Mouse (Mus musculus): ENCODE data around the gene Loxl1. TPM values are rescaled to one million over a fixed set of nuclear protein-coding genes. Genes with fewer than 3 reads are reported as not detected.

The Loxl1 gene
- total RNA-seq (2021): 10 to 100 TPM; 29.2 to 46.7 TPM
- long read RNA-seq, experiment 1, transcript Loxl1-201 (7 exons, 3,297 nt): major isoform, 21 of 24 reads
- long read RNA-seq, experiment 1, partial matches to known transcripts: 1 of 24 reads
- long read RNA-seq, experiment 1, other reads (novel, unspliced or antisense): 2 of 24 reads
- long read RNA-seq, experiment 2, transcript Loxl1-201 (7 exons, 3,297 nt): major isoform, 27 of 28 reads
- long read RNA-seq, experiment 2, partial matches to known transcripts: 0 of 28 reads
- long read RNA-seq, experiment 2, other reads (novel, unspliced or antisense): 1 of 28 reads

DNA sequence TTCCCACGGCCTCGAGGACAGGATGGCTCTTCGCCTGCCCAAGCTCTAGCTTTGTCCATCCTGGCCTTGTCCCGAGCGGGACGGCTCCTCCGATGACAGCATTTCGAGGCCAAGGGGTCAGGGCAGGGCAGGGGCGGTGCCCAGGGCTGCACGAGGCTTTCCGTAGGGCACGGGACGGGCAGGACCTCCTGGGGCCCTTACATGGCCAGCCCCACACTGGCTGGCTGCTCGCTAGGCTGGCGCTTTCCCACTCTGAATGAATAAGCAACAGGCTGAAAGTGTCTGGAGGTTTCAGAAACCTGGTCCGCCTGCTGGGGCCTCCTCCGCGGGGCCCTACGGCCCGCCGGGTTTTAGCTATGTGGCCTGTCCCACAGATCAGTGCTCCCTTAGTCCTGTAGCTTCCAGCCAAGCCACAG, at the start of gene Loxl1:
Loxl1 (minus strand) TSS at position 243 of the 416 bp plus-strand sequence.
- peak; percentile 80 for DNase-seq
- intact Hi-C loops (cut with DNase I; ENCODE audit: low total_unique reads): no loop called here

DNA sequence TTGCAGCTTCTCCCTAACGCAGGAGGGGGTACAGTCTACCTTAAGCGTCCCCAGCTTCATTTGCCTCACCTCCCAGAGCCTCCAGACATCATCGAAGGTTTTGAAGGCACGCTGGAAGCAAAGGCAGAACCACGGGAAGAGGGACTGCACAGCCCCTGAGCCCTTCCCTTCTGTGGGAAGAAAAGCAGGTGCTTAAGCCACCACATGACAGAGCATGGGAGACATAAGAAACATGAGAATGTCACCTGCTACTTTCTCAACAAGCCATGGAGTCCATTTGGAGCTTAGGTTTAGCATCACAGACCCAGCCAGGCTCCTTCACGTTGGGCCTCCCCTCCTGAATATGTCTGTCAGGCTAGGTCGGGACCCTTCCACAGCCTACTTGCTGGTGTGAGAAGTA, 49.0 kb upstream of the Loxl1 start:
- intact Hi-C loops (cut with DNase I; ENCODE audit: low total_unique reads): no loop called here
- no peak for DNase-seq

DNA sequence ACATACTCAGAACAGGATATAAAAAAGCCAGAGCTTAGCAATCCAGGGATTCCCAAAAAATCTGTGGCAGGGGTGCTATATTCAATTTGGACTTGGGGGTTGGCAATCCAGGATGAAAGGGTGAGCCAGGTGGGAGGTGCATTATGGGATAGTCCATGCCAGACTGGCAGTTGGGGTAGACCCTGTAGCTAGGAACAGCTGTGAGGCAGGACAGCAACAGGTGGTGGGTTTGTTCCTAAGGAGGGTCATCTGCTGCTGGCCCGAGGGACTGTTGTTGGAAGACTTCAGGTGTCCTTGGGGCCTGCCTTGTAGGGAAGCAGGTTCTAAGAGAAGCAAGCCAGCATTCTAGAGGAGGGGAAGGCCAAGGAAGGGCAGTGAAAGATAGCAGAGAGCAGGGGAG, 48.4 kb upstream of the Loxl1 start:
- intact Hi-C loops (cut with DNase I; ENCODE audit: low total_unique reads): no loop called here
- DNase-seq: no peak

DNA sequence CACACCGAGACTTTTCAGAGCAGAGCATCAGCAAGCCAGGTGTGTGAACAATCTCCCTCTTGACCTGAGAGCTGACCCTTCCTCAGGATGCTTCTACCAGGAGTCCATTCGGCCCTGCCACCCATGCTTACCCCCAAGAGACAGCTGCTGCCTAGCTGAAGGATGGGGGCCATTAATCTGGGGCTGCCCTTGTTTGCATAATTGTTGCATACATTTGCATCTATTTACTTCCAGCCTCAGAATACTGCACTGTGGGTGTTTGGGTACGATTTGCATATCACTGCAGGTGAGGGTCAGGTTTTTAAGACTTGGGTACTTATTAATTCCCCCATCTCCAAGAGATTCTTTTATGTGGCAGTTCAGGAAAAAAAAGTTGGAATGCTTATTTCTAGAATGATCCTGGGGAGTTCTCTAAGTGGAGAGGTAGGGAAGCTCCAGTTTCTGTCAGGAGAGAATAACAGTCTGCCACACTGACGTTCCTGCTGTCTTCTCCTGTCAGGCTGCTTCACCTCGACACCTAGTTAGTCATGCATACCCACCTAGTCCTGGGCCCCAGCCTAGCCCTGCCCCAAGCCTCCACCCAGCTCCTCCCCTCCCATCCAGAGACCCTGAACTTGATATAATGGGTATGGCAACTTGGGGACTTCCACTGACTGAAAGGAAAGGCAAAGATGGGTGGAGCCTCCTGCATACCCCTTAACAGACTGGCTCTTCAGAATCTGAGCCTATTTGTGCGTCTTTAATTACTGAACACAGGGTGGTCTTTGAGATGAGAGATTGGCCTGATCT, 42.5 kb upstream of the Loxl1 start:
- intact Hi-C loops (cut with DNase I; ENCODE audit: low total_unique reads): no loop called here
- DNase-seq: no peak

DNA sequence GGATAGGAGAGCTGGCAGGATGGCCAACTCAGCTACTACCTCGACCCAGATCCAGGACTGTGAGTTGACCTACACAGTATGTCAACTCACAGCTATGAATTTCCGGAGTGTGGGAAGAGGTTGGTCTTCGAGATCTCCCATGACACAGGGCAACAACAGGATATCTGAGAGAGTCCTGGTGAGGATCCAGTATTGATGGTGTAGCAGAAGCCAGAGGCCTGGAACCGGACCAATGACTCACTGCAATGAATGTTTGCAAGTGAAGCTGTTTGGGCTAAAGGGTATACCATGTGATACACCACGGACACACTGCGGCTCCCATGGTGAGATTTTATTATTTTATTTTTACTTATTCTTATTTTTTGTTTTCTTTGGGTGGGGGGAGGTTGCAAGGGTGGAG, 41.7 kb upstream of the Loxl1 start:
- intact Hi-C loops (cut with DNase I; ENCODE audit: low total_unique reads): no loop called here
- DNase-seq: no peak

DNA sequence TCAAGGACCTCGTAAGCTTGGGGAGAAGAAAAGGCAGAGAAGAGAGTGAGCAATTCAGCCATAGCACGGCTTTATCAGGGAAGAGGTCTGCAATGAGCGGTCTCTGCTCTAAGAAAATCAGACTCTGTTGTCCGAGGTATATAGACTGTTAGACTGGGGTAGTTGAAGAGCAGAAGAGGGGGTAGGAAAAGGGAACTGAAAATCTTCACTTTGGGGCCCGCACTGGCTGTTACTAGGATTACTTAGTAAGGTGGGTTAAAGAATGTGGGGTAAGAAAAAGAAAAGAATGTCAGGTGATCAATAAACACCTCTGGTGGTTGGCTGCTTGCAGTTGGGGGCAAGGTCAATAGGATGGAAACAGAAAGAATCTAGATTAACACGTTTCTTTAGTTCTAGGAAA, 40.2 kb upstream of the Loxl1 start:
- no peak for DNase-seq
- intact Hi-C loops (cut with DNase I; ENCODE audit: low total_unique reads): no loop called here

DNA sequence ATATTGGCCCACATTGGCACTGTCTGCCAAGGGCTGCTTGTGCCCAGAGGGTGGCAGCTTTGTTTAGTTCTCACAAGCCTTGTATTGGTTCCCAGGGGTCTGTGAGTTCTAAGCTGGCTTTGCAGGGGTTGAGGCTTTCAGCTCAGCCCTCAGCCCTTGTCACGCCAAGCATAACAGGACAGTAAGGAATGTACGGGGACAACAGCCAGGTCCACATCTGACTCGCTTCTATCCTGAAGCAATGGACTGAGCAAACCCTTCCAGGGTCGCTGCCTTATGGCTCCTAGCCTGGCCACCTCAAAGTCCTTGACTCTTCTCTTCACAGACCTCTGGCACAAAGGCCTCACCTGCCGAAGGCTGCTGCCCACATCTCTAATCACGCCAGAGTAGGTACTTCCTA, 34.8 kb upstream of the Loxl1 start:
- no peak for DNase-seq
- intact Hi-C loops (cut with DNase I; ENCODE audit: low total_unique reads): no loop called here

DNA sequence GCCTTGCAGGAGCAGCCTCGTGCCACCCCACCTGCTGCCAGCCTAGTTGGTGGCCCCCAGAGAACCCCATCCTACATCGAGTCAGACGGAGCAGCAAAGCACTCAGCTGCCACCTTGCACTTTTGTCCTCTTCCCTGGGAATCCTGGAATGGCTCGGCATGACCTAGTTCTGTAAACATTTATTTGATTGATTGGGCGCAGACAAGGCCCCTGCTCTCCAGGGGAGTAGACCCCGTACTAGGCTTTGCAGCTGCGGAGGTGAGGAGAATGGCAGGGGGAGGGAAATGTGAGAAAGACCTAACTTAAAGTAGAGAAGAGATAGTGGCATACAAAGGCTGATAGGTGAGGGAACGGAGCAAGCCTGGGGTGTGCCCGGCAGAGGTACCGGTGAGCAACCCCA, 33.5 kb upstream of the Loxl1 start:
- no peak for DNase-seq
- intact Hi-C loops (cut with DNase I; ENCODE audit: low total_unique reads): no loop called here

DNA sequence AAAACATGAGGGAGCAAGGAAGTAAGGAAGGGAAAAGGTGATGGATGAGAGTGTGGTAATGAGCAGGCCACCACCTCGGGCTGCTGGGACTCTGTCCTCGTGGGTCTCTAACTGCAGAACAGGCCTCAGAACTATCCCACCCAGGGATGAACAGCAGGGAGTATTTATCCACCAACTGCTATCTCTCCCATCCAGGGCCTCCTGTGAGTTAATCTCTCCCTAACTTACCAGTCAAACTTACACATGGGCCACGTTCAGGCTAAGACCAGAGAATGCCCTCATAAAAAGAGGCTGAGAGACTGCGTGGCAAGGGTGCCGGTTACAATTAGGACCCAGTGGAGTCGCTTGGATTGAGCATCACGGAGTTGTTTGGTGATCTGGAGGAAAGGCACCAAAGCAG, 33.0 kb upstream of the Loxl1 start:
- no peak for DNase-seq
- intact Hi-C loops (cut with DNase I; ENCODE audit: low total_unique reads): no loop called here

DNA sequence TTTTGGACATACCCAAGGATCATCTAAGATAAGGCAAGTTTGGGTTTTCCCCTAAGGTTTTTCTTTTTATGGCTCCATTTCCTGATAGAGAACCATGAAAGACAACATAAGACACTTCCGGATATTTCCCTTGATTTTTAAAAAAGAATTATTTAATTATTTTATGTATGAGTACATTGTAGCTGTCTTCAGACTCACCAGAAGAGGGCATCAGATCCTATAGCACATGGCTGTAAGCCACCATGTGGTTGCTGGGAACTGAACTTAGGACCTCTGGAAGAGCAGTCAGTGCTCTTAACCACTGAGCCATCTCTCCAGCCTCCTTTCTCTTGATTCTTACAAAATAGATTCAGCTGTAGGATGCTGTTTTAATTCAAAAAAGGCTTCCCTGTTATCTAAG, 28.8 kb upstream of the Loxl1 start:
- no peak for DNase-seq
- intact Hi-C loops (cut with DNase I; ENCODE audit: low total_unique reads): no loop called here

DNA sequence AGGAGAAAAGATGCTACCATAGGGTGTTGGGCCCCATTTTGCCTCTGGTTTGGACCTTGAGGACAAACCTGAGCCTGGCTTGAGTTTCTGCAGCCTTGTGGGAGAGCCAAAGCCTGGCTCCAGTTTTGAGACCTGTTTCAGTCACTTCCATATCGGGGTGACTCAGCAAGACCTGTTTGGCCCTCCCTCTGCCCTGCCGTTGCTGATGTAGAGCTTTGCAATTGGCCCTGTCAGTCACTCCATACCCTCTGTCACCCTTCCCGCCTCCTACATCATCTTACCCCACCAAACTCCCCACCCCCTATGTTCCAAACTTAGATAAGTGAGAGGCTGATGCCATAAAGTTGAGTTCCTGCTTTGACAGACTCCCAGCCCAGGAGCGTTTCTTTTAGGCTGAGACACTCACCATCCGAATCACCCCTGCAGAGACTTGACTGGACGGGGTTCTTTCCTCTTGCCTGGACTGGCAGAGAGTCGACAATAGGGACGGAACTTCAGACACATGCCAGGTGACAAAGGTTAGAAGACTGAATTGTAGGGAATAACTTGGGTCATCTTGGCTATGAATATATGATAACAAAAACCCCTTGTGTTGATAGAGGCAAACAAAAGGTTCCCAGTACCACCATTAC, 23.8 kb upstream of the Loxl1 start:
- intact Hi-C loops (cut with DNase I; ENCODE audit: low total_unique reads): no loop called here
- no peak for DNase-seq

DNA sequence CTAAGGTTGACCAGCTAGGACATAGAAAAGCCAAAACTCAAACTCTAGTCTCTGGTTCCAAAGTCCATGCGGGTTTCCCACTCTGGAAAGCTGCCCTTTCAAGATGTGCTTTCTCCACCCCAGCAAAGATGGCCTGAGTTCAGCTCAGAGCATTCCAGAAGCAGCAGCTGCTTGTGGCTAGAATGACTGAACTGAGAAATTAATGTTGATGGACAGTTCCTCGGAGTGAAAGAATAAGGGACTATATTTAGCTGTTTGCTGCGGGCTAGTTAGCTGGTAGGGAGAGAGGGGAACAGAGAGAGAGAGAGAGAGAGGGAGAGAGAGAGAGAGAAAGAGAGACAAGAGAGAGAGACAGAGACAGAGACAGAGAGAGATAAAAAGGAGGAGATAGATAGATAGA, 18.3 kb upstream of the Loxl1 start:
- intact Hi-C loops (cut with DNase I; ENCODE audit: low total_unique reads): no loop called here
- DNase-seq: no peak

DNA sequence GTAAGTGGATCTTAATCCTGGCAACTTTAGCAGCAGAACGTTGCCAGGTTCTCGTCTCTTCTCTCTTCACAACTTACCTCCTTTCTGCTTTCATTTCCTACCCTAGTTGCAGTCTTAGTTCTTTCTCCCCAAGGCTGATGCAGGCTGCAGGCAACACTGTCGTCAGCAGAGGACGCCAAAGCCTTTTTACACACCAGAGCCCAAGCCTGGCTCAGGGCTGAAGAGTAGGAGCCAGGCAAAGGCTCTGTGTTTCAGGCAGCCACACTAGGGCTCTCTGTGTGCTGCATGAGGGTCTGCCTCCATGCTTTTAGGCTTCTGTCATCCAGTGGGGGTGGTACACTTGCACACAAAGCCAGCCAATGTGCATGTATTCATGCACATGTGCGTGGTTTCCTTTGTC, 17.3 kb upstream of the Loxl1 start:
- peak; percentile 65 for DNase-seq
- intact Hi-C loops (cut with DNase I; ENCODE audit: low total_unique reads): no loop called here

DNA sequence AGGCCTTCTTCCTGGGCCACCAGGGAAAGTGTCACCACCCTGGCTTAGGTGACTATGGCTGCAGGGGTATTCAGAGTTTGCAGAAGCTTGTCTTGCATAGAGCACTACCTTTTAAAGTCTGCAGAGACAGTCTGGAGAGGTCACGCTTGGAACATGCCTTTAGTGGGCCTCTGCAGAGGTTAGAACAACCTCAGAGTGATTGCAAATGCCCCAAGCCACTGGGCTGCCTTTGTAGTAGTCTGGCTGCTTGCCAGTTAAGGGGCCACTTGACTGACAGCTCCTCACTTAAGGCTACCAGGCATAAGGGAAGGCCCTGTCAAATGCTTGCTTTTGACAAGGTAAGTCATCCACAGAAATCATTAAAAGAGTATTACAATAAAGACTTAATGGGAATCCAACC, 14.4 kb upstream of the Loxl1 start:
- no peak for DNase-seq
- intact Hi-C loops (cut with DNase I; ENCODE audit: low total_unique reads): loop anchor here (5.0 kb wide), 1 partner anchor 40 kb away; no protein-coding TSS in a partner anchor

DNA sequence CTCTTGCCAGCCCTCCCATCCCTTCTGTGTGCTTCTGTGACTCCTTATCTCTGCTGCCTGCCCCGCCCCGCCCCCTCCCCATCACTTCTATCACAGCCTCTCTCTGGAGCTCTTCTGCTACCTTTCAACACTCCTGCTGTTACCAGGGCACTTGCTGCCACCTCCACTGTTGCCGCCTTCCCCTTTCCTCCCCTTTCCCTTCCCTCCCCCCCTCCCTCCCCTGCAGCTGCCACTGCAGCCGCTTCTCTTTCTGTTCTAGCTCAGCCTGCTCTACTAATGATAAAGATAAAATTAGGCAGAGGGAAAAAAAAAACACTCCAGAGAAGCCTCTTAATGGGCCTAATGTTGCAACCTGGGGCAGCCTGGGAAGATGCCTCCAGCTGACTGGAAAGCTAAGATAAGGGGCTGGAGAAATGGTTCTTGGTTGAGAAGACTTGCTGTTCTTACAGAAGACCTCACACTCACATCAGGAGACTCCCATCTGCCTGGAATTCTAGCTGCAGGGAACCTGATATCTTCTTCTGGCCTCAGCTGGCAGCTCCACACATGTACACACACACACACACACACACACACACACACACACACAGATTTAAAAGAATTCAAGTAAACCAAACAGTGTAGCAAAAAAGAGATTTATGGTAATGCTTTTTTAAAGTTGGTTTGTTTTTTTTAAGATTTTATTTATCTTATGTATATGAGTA, 13.6 kb upstream of the Loxl1 start:
- intact Hi-C loops (cut with DNase I; ENCODE audit: low total_unique reads): loop anchor here (5.0 kb wide), 1 partner anchor 41 kb away; no protein-coding TSS in a partner anchor
- no peak for DNase-seq

DNA sequence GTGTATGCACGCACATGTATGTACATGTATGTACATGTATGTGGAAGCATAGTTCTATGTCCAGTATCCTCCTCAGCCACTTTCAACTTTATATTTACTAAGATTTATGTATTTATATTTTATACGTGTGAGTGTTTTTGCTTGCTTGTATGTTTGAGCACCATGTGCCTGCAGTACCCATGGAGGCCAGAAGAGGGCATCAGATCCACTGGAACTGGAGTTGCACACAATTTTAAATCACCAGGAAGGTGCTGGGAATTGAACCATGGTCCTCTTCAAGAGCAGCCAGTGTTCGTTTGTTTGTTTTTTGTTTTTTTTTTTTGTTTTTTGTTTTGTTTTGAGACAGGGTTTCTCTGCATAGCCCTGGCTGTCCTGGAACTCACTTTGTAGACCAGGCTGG, 8.7 kb upstream of the Loxl1 start:
- intact Hi-C loops (cut with DNase I; ENCODE audit: low total_unique reads): no loop called here
- DNase-seq: no peak

DNA sequence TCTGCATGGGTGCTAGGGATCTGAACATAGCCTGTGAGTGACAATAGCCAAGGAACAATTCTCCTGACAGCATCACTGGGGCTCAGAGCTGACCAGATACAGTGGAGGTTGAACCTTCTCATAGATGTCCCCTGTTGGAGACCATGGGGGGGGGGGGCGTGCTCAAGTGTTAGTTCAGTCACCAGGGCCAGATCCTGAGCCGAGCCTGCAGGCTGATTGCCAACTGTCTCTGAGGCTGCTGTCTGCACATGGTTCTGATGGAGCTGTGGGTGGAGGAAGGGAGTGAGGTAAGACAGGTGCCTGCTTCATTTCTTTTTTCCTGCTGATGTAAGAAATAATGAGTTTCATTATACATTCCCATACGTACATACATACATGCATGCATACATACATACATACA, 5.3 kb upstream of the Loxl1 start:
- intact Hi-C loops (cut with DNase I; ENCODE audit: low total_unique reads): no loop called here
- DNase-seq: no peak

DNA sequence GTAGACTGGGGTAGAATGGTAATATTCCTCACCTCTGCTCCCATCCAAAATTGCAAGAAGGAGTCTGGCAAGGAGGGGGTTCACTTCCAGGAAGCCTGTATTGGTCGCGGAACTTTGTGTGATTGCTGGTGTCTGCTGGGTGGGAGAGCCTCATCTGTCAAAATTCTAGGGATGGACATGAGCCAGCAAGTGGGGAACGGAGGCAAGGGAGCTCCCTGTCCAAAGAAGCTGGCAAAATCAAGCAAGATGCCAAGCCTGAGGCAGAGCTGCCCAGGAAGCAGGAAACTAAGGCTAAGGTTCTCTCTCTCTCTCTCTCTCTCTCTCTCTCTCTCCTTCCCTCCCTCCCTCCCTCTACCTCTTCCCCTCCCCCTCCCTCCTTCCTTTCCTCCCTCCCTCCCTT, 4.4 kb upstream of the Loxl1 start:
- intact Hi-C loops (cut with DNase I; ENCODE audit: low total_unique reads): no loop called here
- no peak for DNase-seq

DNA sequence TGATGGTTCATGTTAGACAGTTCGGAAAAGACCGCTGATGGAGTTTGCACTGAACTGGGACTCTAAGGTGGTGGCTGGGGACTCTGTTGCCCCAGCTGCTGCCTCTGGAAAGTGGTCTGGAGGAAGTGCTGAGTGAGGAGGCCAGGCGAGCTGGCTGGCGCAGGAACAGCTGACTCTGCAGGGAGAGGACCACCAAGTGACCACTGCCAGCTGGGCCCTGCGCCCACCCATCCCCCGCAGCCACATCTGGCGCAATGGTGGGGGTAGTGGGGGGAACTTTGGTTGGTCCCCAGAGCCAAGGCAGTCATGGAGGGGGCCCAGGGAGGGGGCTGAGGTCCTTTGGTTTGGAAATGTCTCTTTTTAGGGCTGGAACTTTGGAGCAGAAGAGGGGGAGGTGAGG, 3.8 kb upstream of the Loxl1 start:
- intact Hi-C loops (cut with DNase I; ENCODE audit: low total_unique reads): no loop called here
- DNase-seq: no peak

DNA sequence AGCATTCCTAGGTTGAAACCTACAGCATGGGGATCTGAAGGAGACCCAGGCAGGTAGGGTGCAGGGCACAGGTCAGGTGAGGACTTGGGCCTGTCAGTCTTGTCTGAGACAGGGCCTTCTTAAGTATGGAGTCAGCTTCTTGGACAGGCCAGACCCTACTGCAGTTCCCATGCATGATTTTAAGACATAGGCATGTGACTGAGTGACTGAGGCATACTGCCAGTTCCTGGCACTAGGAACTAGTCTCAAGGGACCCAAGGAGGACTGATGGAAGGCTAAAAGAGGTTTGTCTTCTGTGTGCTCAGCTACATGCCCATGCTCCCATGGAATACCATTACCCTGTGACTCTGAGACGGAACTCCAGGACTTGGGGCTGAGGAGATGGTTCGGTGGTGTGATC, 2.9 kb upstream of the Loxl1 start:
- intact Hi-C loops (cut with DNase I; ENCODE audit: low total_unique reads): no loop called here
- no peak for DNase-seq
